Mouse (Mus musculus): ENCODE data around the gene Trpm3.
A peak's percentile ranks its signal among the peaks of the same experiment; 100 is the strongest.

The Trpm3 gene

DNA sequence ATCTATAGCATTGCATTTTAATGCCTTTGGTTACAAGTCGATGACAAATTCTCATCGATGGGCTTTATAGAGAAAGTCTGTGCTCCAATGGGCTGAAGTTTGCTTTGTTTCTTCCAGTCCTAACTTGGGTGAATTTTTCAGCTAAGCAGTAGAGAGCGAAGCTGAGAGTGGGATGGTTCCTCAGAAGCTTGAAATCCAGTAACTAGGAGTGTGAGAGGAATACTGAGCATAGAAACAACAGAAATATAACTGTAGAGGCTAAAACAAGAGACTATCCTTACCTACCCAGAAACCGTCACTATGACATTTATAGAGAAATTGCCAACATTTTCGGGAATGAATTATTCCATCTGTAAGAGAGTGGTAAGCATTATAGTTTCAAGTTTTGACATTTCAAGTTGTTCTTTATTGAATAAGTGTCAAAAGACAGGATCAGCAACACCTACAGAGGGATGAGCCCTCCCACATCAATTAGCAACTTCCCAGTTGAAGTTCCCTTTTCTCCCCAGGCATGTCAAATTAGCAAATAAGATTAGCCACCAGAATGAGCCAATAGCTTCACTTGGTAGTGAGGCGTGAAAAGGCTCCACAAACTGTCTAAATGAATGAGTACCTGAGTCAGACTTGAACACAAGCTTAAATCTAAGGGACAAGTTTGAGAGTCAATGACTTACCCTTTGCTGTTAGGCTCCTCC is 339.6 kb downstream of the Trpm3 start:
- DNase-seq (ENCODE audit: low read depth), result no peak

DNA sequence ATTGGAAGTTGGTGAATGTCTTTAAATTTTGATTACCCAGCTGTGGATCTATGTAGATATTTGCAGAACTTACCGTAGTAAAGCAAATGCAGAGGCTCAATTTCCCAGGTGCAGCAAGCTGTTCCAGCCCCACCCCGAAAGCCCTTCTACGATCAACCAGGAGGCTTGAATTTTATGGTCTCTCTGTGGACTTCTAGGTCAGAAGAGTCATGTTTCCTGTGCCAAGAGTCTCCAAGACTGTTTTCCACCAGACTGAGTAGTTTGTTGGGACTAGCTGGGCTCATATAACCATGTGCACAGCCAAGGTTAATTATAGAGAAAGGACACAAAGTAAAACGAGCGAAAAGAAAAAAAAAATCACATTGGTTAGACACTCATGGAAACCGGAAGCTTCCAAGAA is 364.6 kb downstream of the Trpm3 start:
- DNase-seq (ENCODE audit: low read depth), result no peak

GRCm38 (mm10) chr19:22518508-22518907 is 379.7 kb downstream of the Trpm3 start:
- DNase-seq (ENCODE audit: low read depth), result no peak

DNA sequence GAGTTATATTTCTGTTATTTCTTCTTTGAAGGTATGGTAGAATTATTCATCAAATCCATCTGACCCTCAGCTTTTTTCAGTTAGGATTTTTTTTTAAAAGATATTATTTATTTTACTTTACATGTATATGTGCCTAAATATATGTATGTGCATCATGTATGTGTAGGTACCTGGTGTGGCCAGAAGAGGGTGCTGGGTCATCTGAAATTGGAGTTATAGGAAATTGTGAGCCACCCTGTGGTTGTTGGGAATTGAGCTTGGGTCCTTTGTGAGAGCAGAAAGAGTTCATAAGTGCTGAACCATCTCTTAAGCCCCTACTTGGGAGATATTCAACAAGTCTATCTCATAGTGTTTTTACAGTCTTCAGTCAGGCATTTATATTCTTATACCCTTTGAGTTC is 389.1 kb downstream of the Trpm3 start:
- DNase-seq (ENCODE audit: low read depth), result no peak

DNA sequence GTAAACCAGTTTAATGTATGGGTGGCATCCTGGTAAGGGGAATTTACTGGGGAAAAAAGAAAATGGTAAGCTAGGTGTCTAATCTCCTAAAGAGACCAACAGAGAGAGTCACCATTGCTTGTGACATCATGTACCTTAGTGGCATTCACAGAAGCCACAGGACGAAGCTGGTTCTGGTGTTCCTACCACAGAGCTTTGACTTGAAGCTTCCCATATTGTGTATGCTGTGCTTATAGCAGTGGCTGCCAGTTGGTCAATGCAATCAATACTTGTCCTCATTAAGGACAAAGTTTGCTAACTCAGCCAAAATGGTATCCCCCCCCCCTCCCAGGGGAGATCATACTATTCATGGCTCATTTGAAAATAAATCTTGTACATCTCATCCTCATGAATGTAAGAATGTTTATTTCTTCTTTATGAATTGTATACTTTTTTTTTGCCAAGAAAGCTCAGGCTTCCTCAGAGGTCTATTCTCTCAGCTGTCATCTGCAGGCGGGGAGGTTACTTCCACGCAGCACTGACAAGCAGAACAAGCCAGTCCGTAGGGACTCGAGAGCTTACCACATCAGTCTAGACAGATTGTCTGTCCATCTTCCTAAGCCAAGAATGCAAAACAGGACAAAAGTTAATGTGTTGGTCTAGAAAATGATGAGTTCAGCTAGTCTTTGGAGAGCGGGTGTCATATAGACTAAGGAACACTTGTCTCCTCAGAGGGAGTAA is 404.3 kb downstream of the Trpm3 start:
- DNase-seq (ENCODE audit: low read depth), result no peak

- no peak for DNase-seq (ENCODE audit: low read depth)
Measured at GRCm38 (mm10) chr19:22552179-22552578, 413.3 kb downstream of the Trpm3 start.

DNA sequence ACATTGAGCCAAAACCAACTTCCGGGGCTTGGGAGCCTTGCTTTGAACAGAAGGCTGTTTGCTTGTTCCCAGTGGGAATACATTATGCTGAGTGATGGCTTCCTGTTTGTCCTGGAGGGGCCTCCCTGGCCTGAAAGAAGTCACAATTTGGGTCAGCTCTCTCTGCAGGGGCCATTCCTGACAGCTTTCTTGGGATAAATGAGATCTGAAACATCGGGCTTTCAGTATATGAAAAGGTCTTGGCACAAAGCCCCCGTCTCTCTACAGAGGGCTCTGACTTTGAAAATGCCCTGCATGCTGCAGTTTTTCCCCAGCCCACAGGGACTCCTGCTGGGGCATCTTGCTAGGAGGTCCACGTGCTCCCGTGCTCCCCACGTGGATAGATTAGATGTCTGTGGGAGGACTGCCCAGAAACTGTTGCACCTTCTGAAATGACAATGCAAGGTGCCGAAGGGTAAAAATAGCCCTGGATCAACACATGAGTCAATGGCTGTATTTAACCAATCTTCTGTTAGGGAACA is 415.6 kb downstream of the Trpm3 start:
- no peak for DNase-seq (ENCODE audit: low read depth)

DNA sequence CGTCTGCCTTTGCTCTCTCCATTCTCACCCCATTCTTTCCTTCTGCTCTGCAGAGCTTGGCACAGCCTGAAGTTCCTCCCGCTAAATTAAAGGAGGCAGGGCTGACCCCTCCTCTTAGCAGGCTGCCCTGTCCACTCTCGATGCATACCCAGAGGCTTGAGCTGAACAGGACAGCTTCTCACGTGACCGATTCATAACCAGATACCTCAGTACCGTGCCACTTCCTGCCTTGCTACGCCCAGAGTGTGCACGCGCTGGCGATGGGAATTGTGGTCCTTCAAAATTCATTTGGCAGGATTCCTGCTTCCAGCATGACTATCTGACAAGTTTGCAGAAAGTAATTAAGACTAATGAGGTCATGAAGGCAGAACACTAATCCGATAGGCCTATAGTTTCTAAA is 433.6 kb downstream of the Trpm3 start:
- DNase-seq (ENCODE audit: low read depth), result no peak

DNA sequence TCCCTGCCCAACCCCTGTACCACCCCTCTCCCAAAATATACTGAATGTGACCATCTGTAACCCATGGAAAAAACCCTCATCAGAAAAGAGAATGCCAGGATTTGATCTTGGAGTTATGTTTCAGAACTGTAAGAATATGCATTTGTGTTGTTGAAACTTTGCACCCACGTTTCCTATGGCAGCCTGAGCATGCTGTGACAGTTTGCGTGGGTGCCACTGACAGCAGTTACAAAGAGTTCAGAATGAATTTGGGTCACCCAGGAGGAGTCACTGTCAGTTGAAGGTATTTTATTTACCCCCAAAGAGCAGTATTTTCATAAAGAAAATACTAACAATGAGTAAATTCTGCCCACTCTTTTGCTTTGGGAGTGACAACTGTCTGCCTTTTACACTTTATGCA is 434.0 kb downstream of the Trpm3 start:
- no peak for DNase-seq (ENCODE audit: low read depth)

DNA sequence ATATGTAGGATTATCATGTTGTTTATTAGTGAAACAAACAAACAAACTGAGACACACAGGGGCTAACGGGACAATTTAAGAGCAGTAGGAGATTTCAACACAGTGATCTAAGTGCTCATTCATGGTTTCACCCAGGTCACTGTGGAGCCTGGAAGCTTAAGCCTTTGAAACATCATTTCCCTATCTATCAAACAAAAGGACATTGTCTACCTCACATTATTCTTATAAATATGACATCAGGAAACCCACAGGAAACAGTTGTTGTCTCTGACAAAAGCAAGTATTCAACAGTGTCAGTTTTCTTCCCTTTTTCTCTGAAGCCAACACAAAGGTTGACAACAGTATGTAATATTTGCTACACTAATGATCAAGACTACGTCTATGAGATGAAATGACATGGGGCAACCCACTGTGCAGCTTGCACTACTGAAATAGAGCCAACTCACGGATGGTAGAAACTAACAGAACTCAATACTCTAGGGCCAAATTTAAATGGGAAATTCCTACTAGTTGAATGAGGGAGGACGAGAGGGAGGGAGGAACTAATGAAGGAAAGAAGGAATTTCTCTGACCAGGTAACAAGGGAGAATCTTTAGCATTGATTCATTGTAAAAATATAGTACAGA is 443.4 kb downstream of the Trpm3 start:
- no peak for DNase-seq (ENCODE audit: low read depth)

- DNase-seq (ENCODE audit: low read depth), result no peak
Measured at GRCm38 (mm10) chr19:22594492-22594891, 455.6 kb downstream of the Trpm3 start.

GRCm38 (mm10) chr19:22595246-22595645 is 456.4 kb downstream of the Trpm3 start:
- DNase-seq (ENCODE audit: low read depth), result no peak

DNA sequence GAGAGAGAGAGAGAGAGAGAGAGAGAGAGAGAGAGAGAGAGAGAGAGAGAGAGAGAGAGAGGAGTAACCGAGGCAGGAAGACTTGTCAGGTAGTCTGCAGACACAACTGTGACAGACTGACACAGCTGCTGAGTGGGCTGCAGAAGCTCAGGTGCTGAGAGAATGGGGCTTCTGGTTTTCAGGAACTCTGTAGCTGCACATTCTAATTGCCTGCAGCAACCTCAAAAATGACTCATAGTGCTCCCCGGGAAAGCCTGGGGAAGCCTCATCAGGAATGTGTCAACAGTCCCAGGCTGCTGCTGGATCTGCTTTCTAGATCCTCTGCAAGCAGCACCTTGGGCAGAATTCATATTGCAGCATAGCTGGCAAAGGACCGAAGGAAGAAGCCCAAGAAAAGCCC is 457.9 kb downstream of the Trpm3 start:
- no peak for DNase-seq (ENCODE audit: low read depth)

DNA sequence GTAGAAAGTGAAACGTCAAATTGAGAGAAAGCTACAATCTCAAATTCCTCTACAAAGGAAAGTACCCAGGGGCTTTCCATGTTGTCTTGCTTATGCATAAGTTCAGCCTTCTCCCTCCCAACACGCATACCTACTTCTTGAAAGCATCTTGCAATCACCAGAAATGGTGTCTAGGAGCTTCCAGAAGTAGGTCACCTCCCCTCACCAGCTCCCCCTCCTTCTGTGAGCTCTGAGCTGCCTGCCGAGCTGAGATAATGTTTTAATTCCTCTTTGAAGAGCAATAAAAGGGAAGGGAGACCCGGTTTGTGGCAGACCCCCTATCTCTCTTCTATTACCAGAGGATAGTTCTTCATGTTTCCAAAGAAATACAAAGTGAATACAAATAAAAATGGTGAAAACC is 465.5 kb downstream of the Trpm3 start:
- no peak for DNase-seq (ENCODE audit: low read depth)

GRCm38 (mm10) chr19:22607985-22608684 is 469.3 kb downstream of the Trpm3 start:
- DNase-seq (ENCODE audit: low read depth), result no peak

- DNase-seq (ENCODE audit: low read depth), result no peak
Measured at GRCm38 (mm10) chr19:22611621-22612020, 472.8 kb downstream of the Trpm3 start.

DNA sequence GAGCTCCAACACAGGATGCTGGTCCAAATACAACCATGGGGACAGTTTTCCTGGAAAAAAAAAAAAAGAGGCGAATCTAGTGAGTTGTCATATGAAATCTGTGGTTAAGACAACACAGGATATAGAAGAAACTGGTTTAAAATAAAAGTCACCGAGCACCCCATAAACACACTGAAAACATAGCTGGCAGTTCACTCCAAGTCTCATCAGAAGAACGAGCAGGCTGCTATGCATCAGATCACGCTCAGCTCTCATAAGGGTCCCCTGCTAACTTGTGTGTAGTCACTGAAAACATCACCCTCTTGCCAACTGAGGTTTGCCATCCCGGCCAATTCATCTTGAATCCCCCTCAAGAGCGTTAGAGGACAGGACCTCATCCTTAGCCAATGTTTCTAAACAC is 476.5 kb downstream of the Trpm3 start:
- DNase-seq (ENCODE audit: low read depth), result no peak

DNA sequence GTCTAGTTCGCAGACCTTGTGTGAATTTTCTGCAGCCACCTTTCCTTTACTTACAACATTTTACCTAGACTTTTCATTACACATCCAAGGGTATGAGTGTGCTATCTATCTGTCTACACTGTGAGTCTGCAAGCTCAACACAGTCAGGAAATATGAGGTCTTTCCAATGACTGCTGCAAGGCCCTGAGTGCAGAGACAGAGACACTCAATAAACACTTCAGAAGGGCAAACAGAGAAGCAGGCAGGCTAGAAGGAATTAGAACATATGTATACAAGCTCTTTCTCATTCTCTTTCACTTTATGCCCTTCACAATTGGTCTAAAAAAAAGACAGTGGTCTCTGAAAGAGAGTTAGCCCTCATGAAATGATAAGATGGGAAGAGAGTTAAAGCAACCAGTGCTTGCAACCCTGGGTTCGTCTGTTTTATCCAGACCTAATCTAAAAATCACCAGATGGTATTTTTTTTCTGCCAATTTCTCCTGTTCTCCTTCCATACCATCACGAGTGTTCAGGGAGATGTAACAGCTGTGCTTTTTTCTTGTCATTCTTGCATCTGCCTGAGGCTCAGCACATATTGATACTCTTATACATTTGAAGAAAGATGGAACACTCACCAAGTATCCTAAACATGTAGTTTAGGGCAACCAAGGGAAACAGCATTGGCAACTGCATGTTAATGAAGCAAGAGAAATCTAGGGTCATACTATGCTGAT is 486.1 kb downstream of the Trpm3 start:
- DNase-seq (ENCODE audit: low read depth), result no peak

DNA sequence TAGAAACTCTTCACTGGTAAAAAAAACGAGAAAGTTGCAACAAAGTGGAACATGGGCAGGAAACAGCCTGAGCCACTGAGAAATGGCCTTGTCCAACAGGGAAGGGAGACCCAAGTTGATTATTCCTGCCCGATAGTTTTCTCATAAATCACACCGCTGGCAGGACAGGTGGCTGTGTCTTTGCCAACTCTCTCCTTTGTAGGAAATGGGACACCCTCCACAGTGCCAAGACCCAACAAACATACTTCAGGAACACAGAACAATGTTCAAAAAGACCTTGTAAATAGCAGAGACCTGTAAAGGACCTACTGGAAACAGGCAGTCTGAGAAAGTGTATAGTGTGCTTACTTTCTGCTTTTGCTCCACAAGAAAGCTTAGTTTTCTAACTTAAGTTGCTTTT is 490.0 kb downstream of the Trpm3 start:
- DNase-seq (ENCODE audit: low read depth), result no peak

GRCm38 (mm10) chr19:22631316-22631715 is 492.5 kb downstream of the Trpm3 start:
- DNase-seq (ENCODE audit: low read depth), result peak; percentile 3

DNA sequence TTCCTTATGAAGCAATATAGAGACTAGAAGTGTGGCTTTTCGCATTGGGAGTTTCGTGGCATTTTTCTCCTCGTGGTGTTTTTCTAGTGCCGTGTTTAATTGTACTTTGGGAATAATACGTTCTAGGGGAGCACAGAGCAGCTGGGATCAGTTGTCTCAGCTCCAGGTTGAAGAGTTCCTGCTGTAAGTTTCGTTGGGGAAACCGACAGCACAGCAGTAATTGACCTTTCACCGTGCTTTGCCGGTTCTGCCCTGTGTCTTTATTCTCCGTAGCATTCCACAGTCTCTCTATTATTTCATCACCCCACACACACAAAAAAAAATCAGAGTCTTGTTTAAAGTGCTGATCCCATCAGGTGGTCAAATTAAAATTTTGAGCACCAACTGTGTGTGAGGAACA is 496.8 kb downstream of the Trpm3 start:
- no peak for DNase-seq (ENCODE audit: low read depth)

GRCm38 (mm10) chr19:22637786-22638185 is 498.9 kb downstream of the Trpm3 start:
- no peak for DNase-seq (ENCODE audit: low read depth)

Measured in fibroblast of lung, adult 2 months (primary cell).